Mouse (Mus musculus) spleen, adult 2 months (tissue): ENCODE measurements around the gene Cys1. TPM values are rescaled to one million over a fixed set of nuclear protein-coding genes. Genes with fewer than 3 reads are reported as not detected.
A peak's percentile ranks its signal among the peaks of the same experiment; 100 is the strongest.
"Not testable (repeated sequence)": the region's sequence is repeated elsewhere in the genome, so short reads cannot be mapped to it uniquely, and the experiment has no call there.

Experiments used
- DNase-seq, 2 experiments: peaks; one replicate each; pipeline versions ENCODE4 v3.0.0 to v3.0.0-alpha.2; 2012 to 2021; ENCODE audit warnings: low spot score in 2 of 2, low read depth in 1 of 2
- H3K27ac ChIP-seq: fragments of 200-500 bp; 2 replicates; pipeline ENCODE4 v1.5.1; 2012; ENCODE audit warnings: low read length, inconsistent platforms; ENCODE audit not compliant: insufficient read depth
- H3K27me3 ChIP-seq: fragments of 200-500 bp; 2 replicates; pipeline ENCODE4 v1.6.1; 2012; ENCODE audit warnings: mild to moderate bottlenecking, moderate library complexity, low read length, inconsistent platforms; ENCODE audit not compliant: control insufficient read depth, insufficient read depth
- H3K36me3 ChIP-seq: fragments of 200-500 bp; 2 replicates; pipeline ENCODE4 v1.6.1; 2012; ENCODE audit warnings: mild to moderate bottlenecking, low read length, inconsistent platforms; ENCODE audit not compliant: control insufficient read depth, insufficient read depth
- H3K4me1 ChIP-seq: fragments of 200-500 bp; 2 replicates; pipeline ENCODE4 v1.6.1; 2011; ENCODE audit warnings: inconsistent platforms; ENCODE audit not compliant: control insufficient read depth, insufficient read depth, insufficient read length
- H3K4me3 ChIP-seq: fragments of 200-500 bp; 2 replicates; pipeline ENCODE4 v1.5.1; 2011; ENCODE audit warnings: mild to moderate bottlenecking, inconsistent platforms; ENCODE audit not compliant: insufficient read depth, insufficient read length; ENCODE audit errors: extremely low read depth
- CTCF ChIP-seq: fragments of 200-500 bp; IDR thresholded peaks from 2 replicates; pipeline ENCODE4 v1.5.1; 2011; ENCODE audit warnings: mild to moderate bottlenecking, inconsistent platforms; ENCODE audit not compliant: insufficient read depth, insufficient read length, insufficient replicate concordance; ENCODE audit errors: extremely low read depth
- POLR2A ChIP-seq: fragments of 200-500 bp; IDR thresholded peaks from 2 replicates; pipeline ENCODE4 v1.6.1; 2011; ENCODE audit warnings: low read depth, low read length, inconsistent platforms
- WGBS: fragments of 180-500 bp; shearing (Covaris S2); methylation state at CpG from one replicate; pipeline ENCODE4 v1.1.7; 2018; 5-methylcytosine and 5-hydroxymethylcytosine counted together
- polyA plus RNA-seq: library from polyadenylated mRNA; depleted of rRNA; stranded (reverse); fragments of >200 nt; gene quantifications from 2 replicates; pipeline ENCODE4 v1.2.3, GENCODE M21; 2012

Gene Cys1
- polyA plus RNA-seq, 1 experiment: 2.7 TPM

DNA sequence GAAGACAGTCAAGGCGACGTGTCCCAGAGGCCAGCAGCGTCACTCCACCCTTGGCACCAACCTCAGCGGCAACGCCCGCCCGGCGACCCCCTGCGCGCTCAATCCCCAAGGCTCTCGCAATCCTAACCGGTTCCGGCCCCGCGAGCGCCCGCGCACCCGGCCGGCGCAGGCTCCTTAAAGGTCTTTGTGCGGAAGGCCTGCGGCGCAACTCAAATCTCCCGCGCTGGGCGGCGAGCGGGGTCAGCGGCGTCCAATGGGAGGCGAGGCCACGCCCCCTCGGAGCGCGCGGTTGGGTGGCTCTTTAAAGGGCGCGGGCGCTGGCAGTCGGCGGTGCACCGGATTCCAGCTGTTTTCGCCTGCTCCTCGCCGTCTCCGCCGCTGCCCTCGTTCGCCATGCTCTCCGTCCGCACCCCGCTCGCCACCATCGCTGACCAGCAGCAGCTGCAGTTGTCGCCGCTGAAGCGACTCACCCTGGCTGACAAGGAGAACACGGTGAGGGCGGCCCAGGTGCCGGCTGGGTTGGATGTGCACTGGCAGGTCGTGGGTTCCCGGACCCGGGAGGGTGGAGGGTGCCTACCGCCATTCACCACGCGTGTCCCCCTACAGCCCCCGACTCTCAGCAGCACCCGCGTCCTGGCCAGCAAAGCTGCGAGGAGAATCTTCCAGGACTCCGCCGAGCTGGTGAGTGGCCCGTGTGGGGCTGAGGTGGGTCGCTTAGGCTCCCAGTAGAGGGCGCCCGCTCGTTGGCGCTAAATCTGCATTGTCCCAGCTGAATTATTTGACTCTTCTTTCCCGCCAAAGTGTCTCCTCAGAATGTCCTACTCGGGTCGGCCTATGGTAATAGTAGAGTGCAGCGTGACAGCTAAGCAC, 26.6 kb upstream of the Cys1 start, which contains the start of gene Rrm2:
Gene Rrm2, plus strand, starts transcription at position 288 of the 870 bp plus-strand sequence.
- Histone ChIP-seq H3K4me3 (peak within 1 kb of the TSS; percentile 96), H3K36me3 (no peaks in the 10 kb centered on the region), H3K27me3 (0 out of 2 replicates have a peak, but pooled peaks cover 2% of the 10 kb centered on the region), H3K4me1 (peaks cover 13% of the 10 kb centered on the region), H3K27ac (peak within 1 kb of the TSS; percentile 19; the same call in 1 of the 2 replicates)
- peak; percentile 77 to 93 for DNase-seq
- TF ChIP-seq POLR2A: no peak
- TF ChIP-seq CTCF: peak; percentile 75
- WGBS: under 1% methylated on average over 83 of the region's 83 CpGs

DNA sequence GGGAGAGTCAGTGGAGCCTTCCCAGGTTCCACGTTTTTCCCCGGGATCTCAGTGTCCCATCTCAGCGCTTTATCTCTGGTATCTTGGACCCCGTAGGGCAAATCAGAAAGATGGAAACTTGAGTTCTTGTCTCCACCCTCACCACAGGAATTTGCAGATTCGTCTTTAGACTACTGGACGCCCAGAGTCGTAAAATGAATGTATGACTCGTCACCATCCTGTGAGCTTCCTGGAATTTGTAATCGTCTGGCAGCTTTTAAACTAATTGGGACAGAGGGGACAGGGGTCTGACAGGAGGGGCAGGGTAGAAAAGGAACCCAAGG, 25.8 kb upstream of the Cys1 start:
- H3K27me3 ChIP-seq: 0 out of 2 replicates have a peak, but pooled peaks cover 2% of the 10 kb centered on the region
- H3K4me3 ChIP-seq: peak overlapping the region; percentile 42
- WGBS: under 1% methylated on average over 9 of the region's 9 CpGs
- H3K36me3 ChIP-seq: no peaks in the 10 kb centered on the region
- TF ChIP-seq POLR2A (no peak), CTCF (no peak)
- H3K4me1 ChIP-seq: peaks cover 13% of the 10 kb centered on the region
- no peak for DNase-seq
- H3K27ac ChIP-seq: 0 out of 2 replicates have a peak overlapping the region, but pooled peaks have one; percentile 9

DNA sequence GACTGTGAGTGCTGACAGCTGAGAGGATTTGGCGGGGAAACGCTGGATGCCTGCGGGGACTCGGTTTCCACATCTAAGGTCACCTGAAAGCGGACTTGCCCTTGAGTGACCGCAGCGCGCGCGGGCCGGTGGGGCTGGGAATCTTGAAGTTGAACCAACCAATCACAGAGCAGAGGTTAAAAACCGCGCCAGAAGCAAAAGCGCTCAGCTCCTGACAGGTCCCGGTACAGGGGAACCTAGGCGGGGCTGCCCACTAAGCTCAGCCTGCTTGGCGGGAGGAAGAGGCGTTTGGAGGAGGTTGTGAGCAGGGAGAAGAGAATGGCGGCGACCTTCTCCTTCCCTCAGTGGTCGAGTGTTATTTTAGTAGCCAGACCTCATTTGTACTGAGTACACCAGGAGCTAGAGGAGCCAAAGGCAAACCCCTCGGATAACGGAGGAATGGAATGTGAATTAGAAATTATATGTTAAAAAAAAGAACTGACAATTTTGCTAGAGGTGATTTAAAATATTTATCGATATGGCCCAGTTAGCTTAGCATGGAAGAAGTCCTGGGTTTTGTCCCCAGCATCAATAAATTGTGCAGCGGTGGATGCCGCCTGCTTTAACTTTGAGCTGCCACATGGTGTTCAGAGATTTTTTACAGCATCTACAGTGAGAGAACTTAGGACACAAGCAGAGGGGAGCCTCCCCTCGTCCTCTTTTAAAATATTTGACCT, 25.3 kb upstream of the Cys1 start:
- DNase-seq: no peak
- Histone ChIP-seq H3K27ac (0 out of 2 replicates have a peak overlapping the region, but pooled peaks have one; percentile 31), H3K4me3 (peak overlapping the region; percentile 42; the same call in 1 of the 2 replicates), H3K36me3 (no peaks in the 10 kb centered on the region), H3K27me3 (0 out of 2 replicates have a peak, but pooled peaks cover 2% of the 10 kb centered on the region), H3K4me1 (peaks cover 13% of the 10 kb centered on the region)
- 3% methylated on average over 27 of the region's 27 CpGs for WGBS
- TF ChIP-seq CTCF: no peak
- TF ChIP-seq POLR2A: no peak

DNA sequence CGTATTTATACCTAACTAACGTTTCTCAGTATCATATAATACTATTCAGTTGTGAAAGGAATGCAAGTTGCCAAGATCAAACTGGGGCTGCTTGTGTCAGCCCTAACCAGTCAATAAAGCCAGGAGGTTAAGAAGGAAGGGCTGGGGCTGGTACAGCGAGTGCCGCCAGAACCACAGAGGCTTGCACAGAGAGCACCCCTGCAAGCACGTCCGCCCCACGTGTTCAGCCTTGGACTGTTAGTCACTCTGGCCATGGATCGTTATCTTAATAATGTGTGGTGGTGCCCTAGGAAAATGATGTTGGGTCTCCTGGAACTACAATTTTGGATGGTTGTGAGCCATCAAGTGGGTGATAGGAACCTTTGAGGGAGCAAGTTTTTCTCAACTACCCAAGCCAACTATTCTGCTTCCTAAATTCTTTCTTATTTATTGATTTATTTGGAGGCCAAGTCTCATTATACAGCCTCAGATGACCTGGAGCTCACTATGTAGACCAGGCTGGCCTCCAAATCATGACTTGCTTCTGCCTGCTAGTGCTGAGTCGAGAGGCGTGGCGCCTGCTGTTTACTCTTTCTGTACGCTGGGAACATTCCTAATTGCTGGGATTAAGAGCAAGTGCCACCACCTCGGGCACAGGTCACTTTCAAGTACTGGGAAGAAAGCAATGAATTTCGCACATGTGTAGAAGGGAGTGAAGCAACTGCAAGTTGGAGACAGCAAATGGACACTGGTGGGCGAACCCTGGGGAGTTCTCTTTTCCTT, 24.1 kb upstream of the Cys1 start:
- no peak for DNase-seq
- Histone ChIP-seq H3K27ac (no peak overlapping the region), H3K4me3 (no peak overlapping the region), H3K27me3 (0 out of 2 replicates have a peak, but pooled peaks cover 2% of the 10 kb centered on the region), H3K36me3 (no peaks in the 10 kb centered on the region), H3K4me1 (peaks cover 13% of the 10 kb centered on the region)
- 91% methylated on average over 15 of the region's 15 CpGs for WGBS
- TF ChIP-seq POLR2A (no peak), CTCF (no peak)

DNA sequence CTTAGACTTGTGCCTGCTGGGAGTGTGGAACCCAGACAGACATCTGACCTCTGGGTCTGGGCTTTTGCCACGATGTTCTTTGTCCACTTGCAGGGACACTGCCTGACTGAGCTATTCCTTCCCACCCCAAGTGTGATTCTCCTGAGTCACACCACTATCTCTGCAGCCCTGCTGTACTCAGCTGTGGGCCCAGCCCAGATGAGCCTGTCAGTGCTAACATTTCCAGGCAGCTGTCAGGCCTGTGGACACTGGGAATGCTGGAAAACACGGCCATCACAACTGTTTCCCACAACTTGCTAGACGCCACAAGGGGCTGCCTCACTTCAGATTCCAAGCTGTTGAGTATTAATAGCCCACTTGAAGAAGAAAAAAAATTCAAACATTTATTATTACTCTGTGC, 21.4 kb upstream of the Cys1 start:
- Histone ChIP-seq H3K27me3 (0 out of 2 replicates have a peak, but pooled peaks cover 2% of the 10 kb centered on the region), H3K4me3 (no peak overlapping the region), H3K4me1 (peaks cover 5% of the 10 kb centered on the region; the same call in 1 of the 2 replicates), H3K36me3 (no peaks in the 10 kb centered on the region), H3K27ac (no peak overlapping the region)
- no peak for TF ChIP-seq POLR2A
- 88% methylated on average over 3 of the region's 3 CpGs for WGBS
- no peak for DNase-seq

DNA sequence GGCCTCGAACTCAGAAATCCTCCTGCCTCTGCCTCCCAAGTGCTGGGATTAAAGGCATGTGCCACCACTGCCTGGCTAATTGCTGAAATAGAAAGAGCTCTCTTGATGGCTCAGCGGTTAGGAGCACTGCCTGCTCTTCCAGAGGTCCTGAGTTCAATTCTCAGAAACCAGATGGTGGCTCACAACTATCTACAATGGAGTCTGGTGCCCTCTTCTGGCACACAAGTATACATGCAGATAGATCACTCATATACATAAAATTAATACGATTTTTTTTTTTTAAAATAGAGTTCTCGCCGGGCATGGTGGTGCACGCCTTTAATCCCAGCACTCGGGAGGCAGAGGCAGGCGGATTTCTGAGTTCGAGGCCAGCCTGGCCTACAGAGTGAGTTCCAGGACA, 20.0 kb upstream of the Cys1 start:
- not testable (repeated sequence) for H3K4me1 ChIP-seq, H3K27me3 ChIP-seq, DNase-seq, H3K4me3 ChIP-seq, H3K36me3 ChIP-seq, H3K27ac ChIP-seq
- WGBS: 86% methylated on average over 9 of the region's 9 CpGs
